Mouse (Mus musculus): ENCODE measurements around the gene Thbs3.
A peak's percentile ranks its signal among the peaks of the same experiment; 100 is the strongest.
"Not testable (repeated sequence)": the region's sequence is repeated elsewhere in the genome, so short reads cannot be mapped to it uniquely, and the experiment has no call there.

Thbs3 gene

DNA sequence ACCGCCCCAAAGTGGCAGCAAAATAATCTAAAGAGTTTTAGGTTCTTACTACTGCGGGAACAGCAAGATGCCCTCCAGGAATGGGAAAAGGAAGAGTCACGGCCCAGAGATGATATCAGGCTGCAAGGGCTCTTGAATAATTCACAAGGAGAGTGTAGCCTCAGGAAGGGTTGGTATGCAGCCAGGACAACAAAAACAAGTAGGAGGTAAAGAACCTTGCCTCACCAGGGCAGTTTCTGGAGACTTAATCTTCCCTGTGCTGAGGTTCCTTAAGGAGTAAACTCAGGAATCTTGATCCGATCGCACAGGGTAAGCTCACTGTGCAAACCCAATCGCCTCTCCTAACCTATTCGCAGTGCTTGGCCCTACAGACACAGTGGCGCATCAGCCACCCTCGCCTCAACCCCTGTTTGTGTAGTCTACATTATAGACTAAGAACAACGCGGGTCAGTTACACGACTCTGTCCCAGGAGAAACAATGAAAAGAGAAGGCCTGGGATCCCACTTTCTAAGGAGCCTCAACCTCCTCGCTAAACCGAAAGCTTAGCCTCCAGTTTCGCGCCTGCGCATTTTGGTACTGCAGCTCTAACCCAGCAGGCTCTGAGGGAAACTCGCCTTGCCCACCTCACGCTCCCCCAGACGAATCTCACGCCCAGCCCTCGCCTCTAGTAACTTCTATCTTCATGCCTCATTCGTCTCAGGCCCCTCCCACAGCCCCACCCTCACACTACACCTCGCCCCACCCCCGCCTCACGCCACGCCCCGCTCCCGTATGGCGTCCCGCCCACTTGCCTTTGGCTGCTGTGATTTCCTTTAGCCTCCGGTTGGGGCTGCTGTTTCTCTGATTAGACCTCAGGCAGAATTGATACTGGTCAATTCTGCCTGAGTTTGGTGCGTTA is 18.8 kb upstream of the Thbs3 start:
- DNase-seq (ENCODE audit: low spot score in 2 of 2) = peak; percentile 68 to 77

DNA sequence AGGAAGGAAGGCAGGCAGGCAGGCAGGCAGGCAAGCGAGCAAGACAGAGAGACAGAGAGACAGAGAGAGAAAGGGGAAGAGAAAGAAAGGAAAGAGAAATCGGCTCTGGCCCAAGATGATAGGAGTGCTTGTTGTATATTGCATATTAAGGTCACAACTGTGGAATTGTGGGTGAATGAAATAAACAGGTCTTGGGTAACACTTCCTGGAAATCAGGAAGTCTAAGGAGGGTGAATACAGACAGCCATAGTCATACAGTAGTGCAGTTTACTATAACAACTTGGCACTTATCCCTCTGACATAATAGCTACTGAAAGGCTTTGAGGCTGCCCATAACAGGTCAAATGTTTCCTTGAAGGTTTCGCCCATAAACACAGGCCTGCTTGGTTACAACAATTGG is 15.1 kb upstream of the Thbs3 start:
- DNase-seq (ENCODE audit: low spot score in 2 of 2) = no peak

DNA sequence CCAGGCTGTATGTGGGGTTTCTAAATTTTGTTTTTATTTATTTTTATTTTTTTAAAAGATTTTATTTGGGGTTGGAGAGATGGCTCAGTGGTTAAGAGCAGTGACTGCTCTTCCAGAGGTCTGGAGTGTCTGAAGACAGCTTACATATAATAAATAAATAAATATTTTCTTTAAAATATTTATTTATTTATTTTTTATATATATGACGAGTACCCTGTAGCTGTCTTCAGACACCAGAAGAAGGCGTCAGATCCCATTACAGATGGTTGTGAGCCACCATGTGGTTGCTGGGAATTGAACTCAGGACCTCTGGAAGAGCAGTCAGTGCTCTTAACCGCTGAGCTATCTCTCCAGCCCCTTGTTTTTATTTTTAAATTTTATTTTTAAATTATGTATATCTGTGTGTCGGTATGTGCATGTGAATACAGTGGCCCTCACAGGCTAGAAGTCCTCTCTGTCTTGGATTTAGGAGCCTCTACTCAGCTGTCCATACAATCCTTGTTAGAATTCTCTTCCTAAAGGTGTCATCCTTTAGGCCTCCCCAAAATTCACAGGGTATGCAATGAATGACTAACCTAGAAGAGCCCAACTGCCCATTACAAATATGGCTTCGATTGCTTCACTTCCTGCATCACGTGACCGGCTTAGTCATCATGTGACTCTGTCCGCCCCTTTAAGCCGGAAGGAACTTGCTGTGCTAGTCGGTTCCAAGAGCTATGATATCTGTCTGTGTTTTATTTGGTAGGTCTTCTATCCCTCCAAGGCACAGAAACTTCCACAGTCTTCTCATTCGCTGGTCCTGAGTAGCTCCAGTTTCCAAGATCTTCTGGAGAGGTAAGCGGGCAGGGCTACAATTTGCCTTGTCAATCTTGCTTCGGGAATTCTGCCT is 12.5 kb upstream of the Thbs3 start, which contains the start of gene Gba:
Gene Gba (plus strand): TSS at position 676 of the 889 bp plus-strand sequence.
- peak; percentile 65 to 78 for DNase-seq (ENCODE audit: low spot score in 2 of 2)

DNA sequence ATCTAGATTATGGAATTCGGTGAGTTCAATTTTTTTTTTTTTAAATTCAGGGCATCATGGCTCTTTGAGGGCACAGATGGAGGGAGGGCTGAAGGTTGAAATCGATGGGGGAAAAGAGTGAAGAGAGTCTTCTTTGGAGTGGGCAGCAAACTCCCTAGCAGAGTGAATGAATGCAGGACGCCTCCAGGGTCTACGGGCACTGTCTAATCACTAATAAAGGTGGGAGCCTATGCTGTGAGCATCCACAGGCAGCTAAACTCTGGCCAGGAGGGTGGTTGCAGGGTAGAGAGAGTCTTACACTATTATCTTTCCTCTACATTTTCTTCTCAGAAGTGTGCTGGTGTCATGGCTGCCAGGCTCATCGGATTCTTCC is 11.9 kb upstream of the Thbs3 start:
- DNase-seq (ENCODE audit: low spot score in 2 of 2) = no peak

DNA sequence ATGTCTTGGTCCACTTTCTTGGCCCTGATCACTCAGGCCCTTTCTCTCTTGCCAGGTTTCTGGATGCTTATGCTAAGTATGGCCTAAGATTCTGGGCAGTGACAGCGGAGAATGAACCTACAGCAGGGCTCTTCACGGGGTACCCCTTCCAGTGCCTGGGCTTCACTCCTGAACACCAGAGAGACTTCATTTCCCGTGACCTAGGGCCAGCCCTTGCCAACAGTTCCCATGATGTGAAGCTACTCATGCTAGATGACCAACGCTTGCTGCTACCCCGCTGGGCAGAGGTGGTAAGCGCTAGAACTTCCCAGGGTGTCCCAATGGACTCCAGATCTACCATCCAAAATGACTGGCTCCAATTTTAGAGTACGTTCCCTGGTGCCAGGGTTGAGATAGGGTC is 8.9 kb upstream of the Thbs3 start:
- DNase-seq (ENCODE audit: low spot score in 2 of 2) = no peak

DNA sequence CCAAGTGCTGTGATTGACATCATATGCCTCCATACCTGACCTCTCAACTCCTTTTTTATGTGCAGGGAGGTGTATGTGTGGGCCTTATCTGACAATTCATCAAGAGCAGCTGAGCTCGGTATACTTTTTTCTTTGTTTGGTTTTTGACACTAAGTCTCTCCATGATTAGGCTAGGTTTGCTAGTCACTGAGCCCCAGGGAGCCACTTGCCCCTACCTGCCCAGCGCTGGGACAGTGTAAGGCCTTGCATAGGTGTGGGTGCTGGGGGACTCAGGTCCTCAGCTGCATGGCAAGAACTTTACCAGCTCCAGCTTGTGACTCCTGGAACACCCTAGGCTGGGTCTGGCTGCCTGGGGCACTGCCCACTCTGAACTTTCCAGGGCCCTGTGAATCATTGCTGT is 8.3 kb upstream of the Thbs3 start:
- DNase-seq (ENCODE audit: low spot score in 2 of 2) = no peak

DNA sequence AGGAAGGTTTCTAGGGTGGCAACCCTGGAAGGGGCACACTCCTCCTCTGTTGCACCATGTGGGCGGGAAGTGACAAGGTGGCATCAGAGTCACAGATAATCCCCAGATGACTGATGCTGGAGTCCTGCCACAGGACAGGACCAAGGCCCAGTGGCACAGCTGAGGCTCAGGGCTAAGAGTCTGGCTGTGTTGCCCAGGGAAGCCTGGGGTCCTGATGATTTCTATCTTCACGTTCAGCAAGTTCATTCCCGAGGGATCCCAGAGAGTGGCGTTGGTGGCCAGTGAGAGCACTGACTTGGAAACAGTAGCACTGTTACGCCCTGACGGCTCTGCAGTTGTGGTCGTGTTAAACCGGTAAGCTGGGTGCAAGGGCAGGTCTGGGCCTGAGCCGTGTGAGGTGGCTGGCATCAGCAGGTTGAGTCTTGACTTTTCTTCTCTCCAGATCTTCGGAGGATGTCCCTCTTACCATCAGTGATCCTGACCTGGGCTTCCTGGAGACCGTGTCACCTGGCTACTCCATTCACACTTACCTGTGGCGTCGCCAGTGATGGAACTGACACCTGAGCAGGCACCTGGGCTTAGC is 6.8 kb upstream of the Thbs3 start:
- no peak for DNase-seq (ENCODE audit: low spot score in 2 of 2)

DNA sequence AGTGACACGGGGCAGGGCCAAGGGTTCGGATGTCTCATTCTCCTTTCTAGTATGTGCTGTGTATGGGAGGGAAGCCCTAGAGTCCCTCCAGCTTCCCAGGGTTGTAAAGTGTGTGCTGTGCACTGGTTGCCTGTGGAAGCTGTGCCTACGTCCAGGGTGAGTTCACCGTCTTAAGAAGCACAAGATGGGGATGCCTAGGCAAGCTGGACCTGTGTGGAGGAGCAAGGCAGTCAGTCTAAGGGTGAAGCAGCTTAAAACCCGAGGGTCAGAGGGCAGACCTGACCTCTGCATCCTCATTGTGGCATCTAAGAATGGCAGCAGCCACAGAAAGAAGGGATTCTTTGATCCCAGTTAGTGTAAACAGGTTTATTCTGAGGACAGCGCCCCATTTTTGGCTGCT is 6.2 kb upstream of the Thbs3 start:
- no peak for DNase-seq (ENCODE audit: low spot score in 2 of 2)

- no peak for DNase-seq (ENCODE audit: low spot score in 2 of 2)
These were observed 5.2 kb upstream of the Thbs3 start for GRCm38 (mm10) chr3:89209731-89210130.

- no peak for DNase-seq (ENCODE audit: low spot score in 2 of 2)
These were observed 4.8 kb upstream of the Thbs3 start for GRCm38 (mm10) chr3:89210162-89210561.

DNA sequence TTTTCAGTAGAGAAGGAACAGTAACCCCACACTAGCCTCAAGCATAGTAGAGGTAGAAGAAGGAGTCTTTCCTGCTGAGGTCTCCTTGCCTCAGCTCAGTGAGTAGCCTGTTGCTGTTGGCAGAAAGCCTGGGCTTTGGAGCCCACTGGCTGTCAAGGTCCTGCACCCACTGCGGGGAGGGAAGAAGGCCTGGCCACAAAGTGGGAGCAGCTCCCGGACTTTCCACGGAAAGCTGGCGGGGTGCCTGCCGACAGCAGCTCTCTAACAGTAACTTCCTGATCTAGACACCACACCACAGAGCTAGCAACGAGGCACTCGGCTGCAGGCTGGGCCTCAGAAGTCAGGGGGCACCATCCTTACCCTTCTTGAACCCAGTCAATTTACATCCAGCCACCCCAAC is 4.2 kb upstream of the Thbs3 start:
- no peak for DNase-seq (ENCODE audit: low spot score in 2 of 2)

- DNase-seq (ENCODE audit: low spot score in 2 of 2) = peak; percentile 70 to 79
These were observed 1.0 kb upstream of the Thbs3 start for GRCm38 (mm10) chr3:89213803-89214530.

DNA sequence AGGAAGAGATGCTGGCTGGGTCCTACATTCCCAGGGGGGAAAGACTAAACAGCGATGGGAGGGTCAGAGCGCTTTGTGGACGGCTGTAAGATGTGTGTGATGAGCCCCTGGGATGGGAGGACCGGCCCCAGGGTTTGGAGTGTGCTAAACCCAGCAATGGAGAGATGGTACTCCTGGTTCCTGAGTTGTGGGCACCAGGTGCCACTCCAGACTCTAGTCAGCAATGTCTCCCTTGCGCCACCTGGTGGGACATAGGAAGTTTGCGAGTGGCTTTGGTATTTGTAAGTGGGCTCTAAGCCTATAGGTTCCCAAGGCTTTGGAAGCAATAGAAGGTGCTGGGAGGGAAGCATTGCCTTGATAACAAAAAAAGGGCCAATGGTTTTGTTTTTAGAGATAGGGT is 873 bp downstream of the Thbs3 start:
- DNase-seq (ENCODE audit: low spot score in 2 of 2) = peak; percentile 55 to 78

DNA sequence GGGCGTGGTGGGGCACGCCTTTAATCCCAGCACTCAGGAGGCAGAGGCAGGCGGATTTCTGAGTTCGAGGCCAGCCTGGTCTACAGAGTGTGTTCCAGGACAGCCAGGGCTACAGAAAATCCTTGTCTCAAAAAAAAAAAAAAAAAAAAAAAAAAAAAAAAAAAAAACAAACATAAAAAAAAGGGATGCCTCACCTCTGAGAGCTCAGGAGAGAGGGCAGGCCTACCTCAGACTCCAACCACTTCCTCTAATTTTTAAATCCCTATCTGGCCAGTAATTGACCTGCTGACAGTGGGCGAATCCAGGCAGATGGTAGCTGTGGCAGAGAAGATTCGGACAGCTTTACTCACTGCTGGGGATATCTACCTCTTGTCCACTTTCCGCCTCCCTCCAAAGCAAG is 1.4 kb downstream of the Thbs3 start:
- not testable (repeated sequence) for DNase-seq (ENCODE audit: low spot score in 2 of 2)

- no peak for DNase-seq (ENCODE audit: low spot score in 2 of 2)
These were observed 3.3 kb downstream of the Thbs3 start for GRCm38 (mm10) chr3:89218271-89218670.

- no peak for DNase-seq (ENCODE audit: low spot score in 2 of 2)
These were observed 4.6 kb downstream of the Thbs3 start for GRCm38 (mm10) chr3:89219546-89219945.

DNA sequence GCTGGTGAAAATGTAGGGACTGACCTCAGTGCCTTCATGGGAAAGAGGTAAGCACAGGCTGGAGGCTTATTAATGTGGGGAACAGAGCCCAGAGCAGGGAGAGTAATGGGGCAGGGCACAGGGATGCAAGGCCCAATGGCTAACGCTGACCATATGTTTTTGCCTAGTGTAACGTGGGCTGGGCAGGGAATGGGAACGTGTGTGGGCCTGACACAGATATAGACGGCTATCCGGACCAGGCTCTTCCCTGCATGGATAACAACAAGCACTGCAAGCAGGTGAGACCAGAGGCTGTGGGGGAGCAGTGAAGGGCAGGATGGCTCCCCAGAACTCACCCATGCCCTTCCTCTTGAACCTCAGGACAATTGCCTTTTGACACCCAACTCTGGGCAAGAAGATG is 6.2 kb downstream of the Thbs3 start:
- no peak for DNase-seq (ENCODE audit: low spot score in 2 of 2)

GRCm38 (mm10) chr3:89224796-89225195 is 9.8 kb downstream of the Thbs3 start:
- no peak for DNase-seq (ENCODE audit: low spot score in 2 of 2)

GRCm38 (mm10) chr3:89225321-89225815 is 10.4 kb downstream of the Thbs3 start:
- DNase-seq (ENCODE audit: low spot score in 2 of 2) = no peak

DNA sequence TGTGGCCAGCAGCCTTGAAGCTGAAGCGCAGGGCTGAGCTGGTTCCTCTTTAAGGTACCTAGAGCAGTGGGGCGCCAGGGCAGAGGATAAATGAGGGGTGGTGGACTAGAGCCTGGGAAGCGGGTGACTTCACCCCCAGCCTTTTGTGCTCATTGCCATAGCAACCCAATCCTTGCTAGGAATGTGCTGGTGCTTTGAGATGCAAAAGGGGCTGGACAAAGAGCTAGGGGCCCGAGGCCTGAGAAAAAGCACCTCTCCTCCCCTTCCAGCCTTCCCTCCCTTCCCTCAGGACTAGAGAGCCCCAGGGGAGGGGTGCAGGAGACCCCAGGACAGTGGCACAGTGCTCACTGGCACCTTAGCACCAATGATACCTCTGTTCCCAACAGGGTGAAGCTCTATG is 10.9 kb downstream of the Thbs3 start:
- no peak for DNase-seq (ENCODE audit: low spot score in 2 of 2)

DNA sequence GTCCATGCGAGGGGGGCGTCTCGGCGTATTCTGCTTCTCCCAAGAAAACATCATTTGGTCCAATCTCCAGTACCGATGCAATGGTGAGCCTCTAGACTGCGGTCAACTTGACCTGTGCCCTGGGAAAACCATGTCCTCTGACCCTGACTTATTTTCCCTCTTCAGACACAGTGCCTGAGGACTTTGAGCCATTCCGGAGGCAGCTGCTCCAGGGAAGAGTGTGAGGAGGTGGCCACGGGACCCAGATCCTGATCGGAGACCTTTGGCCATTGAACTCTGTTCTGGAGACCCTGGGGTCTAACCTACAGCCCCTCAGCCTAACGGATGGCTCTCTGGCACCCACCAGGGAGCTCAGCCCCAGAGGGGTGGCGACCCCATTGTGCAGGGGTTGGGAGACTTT is 11.4 kb downstream of the Thbs3 start:
- DNase-seq (ENCODE audit: low spot score in 2 of 2) = no peak

DNA sequence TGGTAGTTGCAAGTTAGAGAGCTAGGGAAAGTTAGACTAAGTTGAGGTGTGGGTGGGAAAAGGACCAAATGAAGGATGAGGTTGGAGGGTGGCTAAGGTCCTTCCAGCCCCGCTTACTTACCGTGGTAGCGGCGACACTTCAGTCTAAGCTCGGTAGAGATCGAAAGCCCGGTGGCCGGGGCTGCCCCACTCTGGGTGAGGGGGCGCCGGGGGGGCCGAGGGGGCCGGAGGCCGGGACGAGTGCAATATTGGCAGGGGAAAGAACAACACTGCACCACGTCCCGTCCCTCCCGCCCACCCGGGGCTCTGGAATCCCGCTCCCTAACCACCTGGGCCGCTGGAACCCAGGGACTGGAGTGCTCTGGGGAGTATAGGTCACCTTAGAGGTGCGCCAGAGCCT is 11.9 kb downstream of the Thbs3 start, which contains the start of gene Mtx1:
Gene Mtx1 (minus strand): TSS at position 189 of the 400 bp plus-strand sequence.
- DNase-seq (ENCODE audit: low spot score in 2 of 2) = no peak
